Mouse (Mus musculus): ENCODE data around the gene Depdc5.
A peak's percentile ranks its signal among the peaks of the same experiment; 100 is the strongest.
"Not testable (repeated sequence)": the region's sequence is repeated elsewhere in the genome, so short reads cannot be mapped to it uniquely, and the experiment has no call there.

Depdc5 gene

GRCm38 (mm10) chr5:33032036-33032773 is 168.7 kb downstream of the Depdc5 start:
- DNase-seq (ENCODE audit: low spot score): no peak

DNA sequence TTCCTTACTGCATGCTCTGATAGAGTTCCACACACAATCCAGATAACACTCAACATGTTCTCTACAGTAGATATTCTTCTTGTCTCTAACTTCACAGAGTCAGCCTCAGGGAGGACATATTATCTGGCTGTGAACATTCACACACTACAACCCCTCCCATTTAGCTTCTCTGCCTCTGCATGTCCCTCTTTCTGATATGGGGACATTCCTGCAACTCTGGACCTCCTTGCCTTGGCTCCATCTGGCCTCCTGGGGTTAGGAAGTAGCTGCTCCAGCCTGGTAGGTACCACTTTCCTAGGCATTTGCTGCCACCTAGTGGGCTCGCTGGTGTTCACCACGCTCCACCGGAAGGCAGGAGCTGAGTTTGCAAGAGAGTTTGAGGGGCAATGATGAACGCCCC is 169.6 kb downstream of the Depdc5 start:
- DNase-seq (ENCODE audit: low spot score): peak; percentile 54

DNA sequence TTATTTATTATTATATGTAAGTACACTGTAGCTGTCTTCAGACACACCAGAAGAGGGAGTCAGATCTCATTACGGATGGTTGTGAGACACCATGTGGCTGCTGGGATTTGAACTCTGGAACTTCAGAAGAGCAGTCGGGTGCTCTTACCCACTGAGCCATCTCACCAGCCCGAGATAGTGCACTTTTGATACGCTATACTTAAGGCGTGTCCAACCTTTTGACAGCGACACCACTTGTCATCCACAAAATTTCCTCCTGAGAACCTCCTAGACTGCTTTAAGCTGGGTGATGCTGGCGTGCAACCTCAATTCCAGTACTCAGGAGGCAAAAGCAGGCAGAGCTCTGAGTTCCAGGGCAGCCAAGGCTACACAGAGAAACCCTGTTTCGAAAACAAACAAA is 170.1 kb downstream of the Depdc5 start:
- DNase-seq (ENCODE audit: low spot score): not testable (repeated sequence)

- no peak for DNase-seq (ENCODE audit: low spot score)
Measured at GRCm38 (mm10) chr5:33034100-33034499, 170.6 kb downstream of the Depdc5 start.

DNA sequence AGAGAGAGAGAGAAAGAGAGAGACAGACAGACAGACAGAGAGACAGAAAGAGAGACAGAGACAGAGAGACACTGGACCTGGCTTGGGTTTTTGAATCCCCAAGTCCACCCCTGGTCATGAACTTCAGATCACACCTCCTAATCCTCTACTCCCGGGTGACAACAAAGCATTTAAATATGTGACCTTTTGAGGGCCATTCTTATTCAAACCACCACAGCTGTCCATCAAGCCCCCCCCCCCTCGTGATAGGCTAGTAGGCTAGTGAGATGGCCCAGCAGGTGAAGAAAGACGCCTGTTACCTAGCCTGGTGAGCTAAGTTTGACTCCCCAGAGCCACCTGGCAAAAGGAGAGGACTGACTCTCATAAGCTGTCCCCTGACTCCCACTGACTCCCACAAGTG is 171.4 kb downstream of the Depdc5 start:
- no peak for DNase-seq (ENCODE audit: low spot score)

DNA sequence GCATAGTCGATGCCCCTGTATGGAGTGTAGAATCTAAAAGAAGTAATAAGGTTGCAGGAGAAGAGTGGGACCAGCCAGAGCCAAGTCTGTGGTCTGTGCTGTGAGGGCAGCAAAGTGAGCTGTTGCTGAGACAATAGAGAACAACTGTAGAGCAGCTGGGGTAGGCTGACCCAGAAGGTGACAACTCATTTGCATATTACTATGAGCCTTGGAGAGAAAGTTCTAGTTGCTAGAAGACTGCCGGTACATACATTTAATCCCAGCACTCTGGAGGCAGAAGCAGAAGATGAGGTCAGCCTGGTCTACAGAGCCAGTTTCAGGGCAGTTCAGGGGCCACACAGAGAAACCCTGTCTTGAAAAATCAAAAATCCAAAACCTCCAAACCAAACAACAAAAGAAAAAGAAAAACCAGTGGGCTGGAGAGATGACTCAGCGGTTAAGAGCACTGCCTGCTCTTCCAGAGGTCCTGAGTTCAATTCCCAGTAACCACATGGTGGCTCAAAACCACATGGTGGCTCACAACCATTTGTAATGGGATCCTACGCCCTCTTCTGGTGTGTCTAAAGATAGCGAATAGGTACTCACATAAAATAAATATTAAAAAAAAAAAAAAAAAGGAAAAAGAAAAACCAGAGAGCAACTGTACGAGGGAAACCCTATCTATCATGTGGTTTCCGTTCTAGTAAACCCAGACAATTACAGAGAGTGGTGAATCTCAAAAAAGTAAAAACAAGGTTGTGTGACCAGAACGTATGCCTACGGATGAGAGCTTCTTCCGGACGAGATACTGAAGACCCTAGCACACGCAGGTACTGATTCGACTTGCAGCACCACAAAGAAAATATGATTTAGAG is 175.4 kb downstream of the Depdc5 start:
- no peak for DNase-seq (ENCODE audit: low spot score)

DNA sequence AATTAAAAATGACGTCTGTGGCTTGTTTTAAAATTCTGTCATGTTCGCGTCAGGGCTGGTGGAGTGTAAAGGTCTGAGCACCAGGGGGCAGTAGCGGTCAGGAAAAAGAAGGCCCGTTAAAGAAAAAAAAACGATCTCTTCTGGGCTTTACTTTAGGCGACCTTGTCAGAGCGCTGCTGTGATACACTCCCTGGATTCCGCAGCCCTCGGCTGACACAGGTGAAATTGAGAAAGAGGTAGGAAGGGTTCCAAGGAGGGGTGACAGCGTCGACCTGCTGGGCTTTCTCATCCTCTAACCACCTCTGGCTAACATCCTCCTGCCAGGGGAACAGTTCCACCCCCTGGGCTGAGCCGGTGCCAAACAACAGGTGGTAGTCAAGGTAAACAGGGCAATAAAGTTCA is 176.0 kb downstream of the Depdc5 start:
- DNase-seq (ENCODE audit: low spot score): no peak

DNA sequence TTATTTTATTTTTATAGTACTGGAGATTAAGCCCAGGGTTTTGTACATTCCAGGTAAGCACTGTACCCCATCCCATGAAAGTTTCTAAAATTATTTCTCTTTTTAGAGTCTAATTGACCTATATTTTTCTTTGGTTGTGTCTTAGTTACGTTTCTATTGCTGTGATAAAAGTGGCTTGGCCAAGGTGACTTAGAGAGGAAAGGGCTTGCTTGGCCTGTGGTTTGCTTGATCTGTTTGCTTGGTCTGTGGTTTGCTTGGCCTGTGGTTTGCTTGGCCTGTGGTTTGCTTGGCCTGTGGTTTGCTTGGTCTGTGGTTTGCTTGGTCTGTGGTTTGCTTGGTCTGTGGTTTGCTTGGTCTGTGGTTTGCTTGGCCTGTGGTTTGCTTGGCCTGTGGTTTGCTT is 177.2 kb downstream of the Depdc5 start:
- DNase-seq (ENCODE audit: low spot score): not testable (repeated sequence)

DNA sequence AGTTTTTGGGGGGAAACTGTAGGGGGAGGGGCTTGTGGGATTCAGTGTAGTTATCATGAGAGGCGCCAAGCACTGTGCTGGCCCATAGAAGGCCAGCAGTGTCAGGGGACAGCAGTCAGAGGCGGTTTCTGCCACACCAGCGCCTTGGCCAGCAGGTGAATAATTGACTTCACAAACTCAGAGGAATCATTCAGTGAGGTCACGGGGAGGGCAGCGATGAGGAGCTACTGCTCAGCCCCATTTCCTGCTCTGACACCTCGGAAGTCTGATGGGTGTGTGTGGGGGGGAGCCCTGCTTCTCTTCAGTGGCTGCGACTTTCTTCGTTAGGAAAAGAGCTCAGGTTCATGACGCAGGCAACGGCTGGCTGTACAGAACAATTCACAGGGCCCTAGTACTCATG is 179.9 kb downstream of the Depdc5 start:
- DNase-seq (ENCODE audit: low spot score): no peak

All from testis, postnatal 14 days (tissue).